Mouse (Mus musculus): ENCODE data around the gene Gmppb.

DNA sequence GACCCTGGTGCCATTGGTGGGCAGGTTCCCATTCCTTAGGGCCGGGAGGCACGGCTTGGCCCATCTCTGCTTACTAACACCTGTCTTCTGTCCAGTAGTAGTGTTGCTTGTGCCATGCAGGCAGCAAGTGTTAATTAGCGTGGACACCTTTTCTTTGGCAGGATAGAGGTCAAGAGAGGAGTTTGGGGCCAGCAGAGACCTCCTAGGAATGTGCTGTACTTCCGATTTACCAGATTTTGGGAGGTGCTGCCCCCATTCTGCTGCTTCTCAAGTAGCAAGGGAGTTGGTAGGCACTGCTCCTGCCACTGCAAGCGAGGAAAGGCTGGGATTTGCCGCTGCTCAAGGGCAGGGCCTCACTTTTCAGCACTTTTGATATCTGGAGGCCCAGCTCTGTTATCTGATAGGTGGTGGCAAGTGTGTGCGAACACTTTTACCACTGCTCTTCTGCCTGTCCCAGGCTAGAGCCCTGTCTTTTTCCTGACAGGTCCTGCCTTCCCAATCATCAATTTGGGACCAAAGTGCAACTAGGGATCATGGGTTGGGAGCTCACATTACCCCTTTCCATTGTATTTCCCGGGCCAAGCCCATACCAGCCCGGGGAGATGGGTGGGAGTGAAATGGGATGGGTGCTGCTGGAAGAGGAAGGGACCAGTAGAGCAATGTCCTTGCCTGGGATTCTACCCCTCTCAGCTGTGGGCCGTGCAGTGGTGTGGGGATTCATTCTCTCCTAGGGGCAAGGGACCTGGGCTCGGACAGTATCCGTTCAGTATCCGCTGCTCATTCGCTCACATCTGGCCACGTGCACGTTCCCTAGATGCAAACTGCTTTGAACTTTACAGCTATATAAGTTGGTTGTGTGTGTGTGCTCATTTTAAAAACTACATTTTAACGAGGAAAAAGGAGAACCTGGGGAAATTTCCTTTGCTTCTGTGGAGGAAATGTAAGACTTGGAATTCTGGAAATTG, 1.2 kb upstream of the Gmppb start:
- TF ChIP-seq CTCF (IDR thresholded peaks at IDR 0.05; ENCODE audit: borderline replicate concordance, insufficient read depth, low read length) (no peak), POLR2A (IDR thresholded peaks at IDR 0.05; ENCODE audit: low read depth, low read length) (no peak)

Measured in embryonic fibroblast, embryonic 13.5 days (primary cell).